Mouse (Mus musculus) stomach, postnatal 0 days (tissue): Measurements from ENCODE around the gene Sytl2.

ENCODE experiments used
- CTCF ChIP-seq: IDR thresholded peaks from 2 replicates; pipeline ENCODE4 v1.5.1; 2016; ENCODE audit warnings: antibody characterized with exemption, low read depth, mild to moderate bottlenecking, moderate library complexity
- EP300 ChIP-seq: optimal IDR thresholded peaks from 2 replicates; pipeline ENCODE3; 2016; ENCODE audit warnings: antibody characterized with exemption

DNA sequence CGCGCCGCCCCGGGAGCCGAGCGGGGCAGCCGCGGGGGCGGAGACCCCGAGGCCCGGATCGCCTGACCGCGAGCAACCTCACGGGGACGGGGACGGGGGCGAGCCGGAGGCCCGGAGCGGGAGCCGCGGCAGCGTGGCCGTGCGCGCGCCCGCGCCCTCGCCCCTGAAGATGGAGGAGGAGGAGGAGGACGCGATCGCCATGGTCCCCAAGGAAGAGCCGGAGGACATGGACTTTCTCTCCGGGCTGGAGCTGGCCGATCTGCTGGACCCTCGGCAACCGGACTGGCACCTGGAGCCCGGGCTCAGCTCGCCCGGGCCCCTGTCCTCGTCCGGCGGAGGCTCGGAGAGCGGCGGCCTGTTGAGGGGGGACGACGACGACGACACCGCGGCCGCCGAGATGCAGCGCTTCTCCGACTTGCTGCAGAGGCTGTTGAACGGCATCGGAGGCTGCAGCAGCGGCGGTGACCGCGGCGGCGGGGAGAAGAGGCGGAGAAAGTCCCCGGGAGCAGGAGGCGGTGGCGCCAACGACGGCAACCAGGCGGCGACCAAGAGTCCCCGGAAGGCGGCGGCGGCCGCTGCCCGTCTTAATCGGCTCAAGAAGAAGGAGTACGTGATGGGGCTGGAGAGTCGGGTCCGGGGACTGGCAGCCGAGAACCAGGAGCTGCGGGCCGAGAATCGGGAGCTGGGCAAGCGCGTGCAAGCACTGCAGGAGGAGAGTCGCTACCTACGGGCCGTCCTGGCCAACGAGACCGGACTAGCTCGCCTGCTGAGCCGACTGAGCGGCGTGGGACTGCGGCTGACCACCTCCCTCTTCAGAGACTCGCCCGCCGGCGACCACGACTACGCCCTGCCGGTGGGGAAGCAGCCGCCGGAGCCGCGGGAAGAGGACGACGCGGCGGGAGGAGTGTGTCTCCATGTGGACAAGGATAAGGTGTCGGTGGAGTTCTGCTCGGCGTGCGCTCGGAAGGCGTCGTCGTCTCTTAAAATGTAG is 141.3 kb downstream of the Sytl2 start:
- TF ChIP-seq CTCF: peak; percentile 67
- TF ChIP-seq EP300: no peak
